Comparison of ENCODE assay signal across 8 mouse cellular contexts in genomic region chr12:16591453-16592200, GRCm38 (mm10). TPM values are rescaled to one million over a fixed set of nuclear protein-coding genes. Genes with fewer than 3 reads are reported as not detected.
A peak's percentile ranks its signal among the peaks of the same experiment; 100 is the strongest.
DNase-seq lines count a peak whose midpoint lies in the region; ATAC-seq and TF ChIP-seq lines count a peak whose summit lies in the region.

No protein-coding gene starts in this region.

- peak overlapping the region; percentile 57 for H3K4me2 ChIP-seq in hindbrain, embryonic 15.5 days

- peaks cover 45% of the 10 kb centered on the region for H3K4me1 ChIP-seq in hindbrain, embryonic 15.5 days (replicated peaks)

- H3K27ac ChIP-seq in hindbrain, embryonic 15.5 days (replicated peaks): peak overlapping the region; percentile 67

- DNase-seq in Patski (ENCODE audit: low read depth, low spot score): peak; percentile 66
- DNase-seq in cerebellum, adult 9-11 months: peak; percentile 86
- peak; percentile 80 to 85 for DNase-seq in frontal cortex, postnatal 36 days (ENCODE audit: low spot score in 2 of 2)
- DNase-seq in left cerebral cortex, adult 18-20 months (ENCODE audit: low spot score in 2 of 2): peak; percentile 80 to 87
- peak; percentile 85 to 90 for DNase-seq in lung, postnatal 4 days
- peak; percentile 94 for DNase-seq in retina, postnatal 1 day
- DNase-seq in thymus, postnatal 4 days: peak; percentile 90

- in situ Hi-C loops in Patski (cut with MboI; ENCODE audit: low pct_unique_long_range_greater_than_20kb): no loop called here

- H3K9me3 ChIP-seq in hindbrain, embryonic 15.5 days: no peaks in the 10 kb centered on the region

- peak; percentile 91 for ATAC-seq in Patski
- peak; percentile 70 for ATAC-seq in hindbrain, embryonic 15.5 days (ENCODE audit: low FRiP score, low read depth)

- POLR2A ChIA-PET in Patski (lab: Charles Lee): no interaction called here

- no peaks in the 10 kb centered on the region for H3K27me3 ChIP-seq in Patski
- no peaks in the 10 kb centered on the region for H3K27me3 ChIP-seq in hindbrain, embryonic 15.5 days

- CTCF ChIA-PET in Patski (lab: Charles Lee): interaction anchor here (1.0 kb wide), 1 partner anchor 8 kb away, joined by 4 read pairs; no protein-coding TSS in a partner anchor

- no peaks in the 10 kb centered on the region for H3K36me3 ChIP-seq in hindbrain, embryonic 15.5 days

- peak overlapping the region; percentile 20 for H3K9ac ChIP-seq in hindbrain, embryonic 15.5 days

- 7% methylated on average over 15 of the region's 15 CpGs for WGBS in hindbrain, embryonic 15.5 days

- peak overlapping the region; percentile 41 for H3K4me3 ChIP-seq in hindbrain, embryonic 15.5 days

- no peak for TF ChIP-seq CTCF in Patski (IDR thresholded peaks at IDR 0.05)

RNA-seq across cellular contexts. Expression of gene Lpin1, which starts 19.1 kb away (rescaled TPM):
- polyA plus RNA-seq in Patski (2021): 6.8 TPM
- polyA plus RNA-seq in hindbrain, embryonic 15.5 days (2015; fragmentation: Nextera tagmentation; extraction: Ambion mirVana): 15.9 and 17.0 TPM in 2 replicates
- 10 to 100 TPM; 23.3 to 30.5 TPM for total RNA-seq in left cerebral cortex, adult 18-20 months (2021)

Comparison
In these comparisons a context has a peak if more than half of its experiments do, and no peak if none do; other contexts are left out.
1. Peak in every context shown above with its lines: DNase-seq, ATAC-seq, H3K4me3 ChIP-seq and H3K27ac ChIP-seq.